Mouse (Mus musculus): Measurements from ENCODE around the gene Usp24.

- no peak for TF ChIP-seq CTCF (IDR thresholded peaks at IDR 0.05; ENCODE audit: borderline replicate concordance, extremely low read depth, insufficient read depth, insufficient read length)
- no peak for TF ChIP-seq POLR2A (IDR thresholded peaks at IDR 0.05; ENCODE audit: borderline replicate concordance, extremely low read depth, insufficient read depth, insufficient read length, poor library complexity, severe bottlenecking)
Measured at GRCm38 (mm10) chr4:106279177-106279576, 36.8 kb upstream of the Usp24 start.
